Comparison of ENCODE assay signal across 19 mouse cellular contexts in the genomic region with DNA sequence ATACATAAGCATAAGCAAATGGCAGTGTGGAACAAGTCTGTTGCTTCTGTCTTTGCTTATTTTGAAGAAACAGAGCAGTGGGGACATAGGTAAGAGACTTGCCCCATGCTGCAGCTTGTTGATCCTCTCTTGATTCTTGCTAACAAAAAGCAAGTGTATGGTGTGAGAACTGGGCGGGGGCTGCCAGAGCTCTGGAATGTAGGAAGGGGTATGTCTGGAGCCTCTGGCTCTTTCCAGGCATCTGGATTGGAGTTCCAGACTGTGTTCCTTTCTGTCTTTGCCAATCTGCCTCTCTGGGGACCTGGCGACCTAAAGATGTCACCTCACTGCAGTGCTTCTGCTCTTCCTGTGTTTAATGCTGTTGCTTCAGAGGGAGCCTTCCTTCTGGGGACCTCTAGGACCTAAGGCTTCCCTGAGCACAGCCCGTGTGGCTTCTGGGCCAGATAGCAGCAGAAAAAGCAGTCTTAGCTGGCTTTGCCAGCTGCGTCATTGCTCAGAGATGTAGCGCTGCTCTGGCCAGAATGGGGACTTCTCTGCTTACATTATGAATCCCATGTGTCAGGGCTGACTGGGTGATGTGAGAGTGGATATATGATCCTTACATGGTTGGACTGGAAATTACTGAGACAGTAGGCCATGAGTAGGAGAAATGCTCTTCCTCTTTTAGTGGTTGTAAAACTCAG.
DNase-seq lines count a peak whose midpoint lies in the region; ATAC-seq lines count a peak whose summit lies in the region.
"Had no signal": no experiment of that assay in that cellular context is flagged by ENCODE, and none has a peak within 500 bp of the region (broad histone marks: within the 10 kb centered on the region; RNA-seq: fewer than 3 reads in every experiment).

No protein-coding gene starts in this region.

- peak overlapping the region; percentile 25; the same call in 1 of the 2 replicates for H3K4me2 ChIP-seq in lung, embryonic 15.5 days
- no peak overlapping the region for H3K4me2 ChIP-seq in embryonic facial prominence, embryonic 13.5 days
- H3K4me2 ChIP-seq: kidney, embryonic 15.5 days; liver, embryonic 12.5 days; neural tube, embryonic 13.5 days had no signal

- H3K27me3 ChIP-seq in lung, embryonic 15.5 days = no peaks in the 10 kb centered on the region
- no peaks in the 10 kb centered on the region for H3K27me3 ChIP-seq in embryonic facial prominence, embryonic 13.5 days
- H3K27me3 ChIP-seq: kidney, embryonic 15.5 days; liver, embryonic 12.5 days; neural tube, embryonic 13.5 days; Patski had no signal

- no peak overlapping the region for H3K9ac ChIP-seq in lung, embryonic 15.5 days
- H3K9ac ChIP-seq in embryonic facial prominence, embryonic 13.5 days = no peak overlapping the region
- H3K9ac ChIP-seq: kidney, embryonic 15.5 days; liver, embryonic 12.5 days; neural tube, embryonic 13.5 days had no signal

- peaks cover 23% of the 10 kb centered on the region for H3K4me1 ChIP-seq in lung, embryonic 15.5 days
- H3K4me1 ChIP-seq in embryonic facial prominence, embryonic 13.5 days = peaks cover 14% of the 10 kb centered on the region
- H3K4me1 ChIP-seq: kidney, embryonic 15.5 days; liver, embryonic 12.5 days; neural tube, embryonic 13.5 days had no signal

- no peaks in the 10 kb centered on the region for H3K36me3 ChIP-seq in lung, embryonic 15.5 days
- no peaks in the 10 kb centered on the region for H3K36me3 ChIP-seq in embryonic facial prominence, embryonic 13.5 days
- H3K36me3 ChIP-seq: kidney, embryonic 15.5 days; liver, embryonic 12.5 days; neural tube, embryonic 13.5 days had no signal

- H3K27ac ChIP-seq in lung, embryonic 15.5 days = peak overlapping the region; percentile 84
- H3K27ac ChIP-seq in embryonic facial prominence, embryonic 13.5 days = peak overlapping the region; percentile 22; the same call in 1 of the 2 replicates
- H3K27ac ChIP-seq: gastrocnemius, adult 2 months; kidney, embryonic 15.5 days; liver, embryonic 12.5 days; neural tube, embryonic 13.5 days had no signal

- no peaks in the 10 kb centered on the region for H3K9me3 ChIP-seq in lung, embryonic 15.5 days
- no peaks in the 10 kb centered on the region for H3K9me3 ChIP-seq in embryonic facial prominence, embryonic 13.5 days
- H3K9me3 ChIP-seq: kidney, embryonic 15.5 days; liver, embryonic 12.5 days; neural tube, embryonic 13.5 days had no signal

- DNase-seq in embryo, embryonic 10.5 days (ENCODE audit: low spot score) = peak; percentile 13
- DNase-seq in embryo, embryonic 9.5 days (ENCODE audit: extremely low spot score) = no peak
- no peak for DNase-seq in lung, postnatal 36 days
- DNase-seq in lung, postnatal 4 days = peak; percentile 51 to 71
- DNase-seq in kidney, postnatal 36 days = no peak
- DNase-seq: cerebellum, adult 11 months; cerebellum, postnatal 25 days; gastrocnemius, adult 2 months; heart, adult 18-20 months; thymus, postnatal 36 days had no signal

- H3K4me3 ChIP-seq in lung, embryonic 15.5 days = no peak overlapping the region
- no peak overlapping the region for H3K4me3 ChIP-seq in embryonic facial prominence, embryonic 13.5 days
- H3K4me3 ChIP-seq: gastrocnemius, adult 2 months; kidney, embryonic 15.5 days; liver, embryonic 12.5 days; neural tube, embryonic 13.5 days had no signal

- peak; percentile 95 for ATAC-seq in lung, embryonic 15.5 days (ENCODE audit: borderline replicate concordance, extremely low read depth, low FRiP score, low TSS enrichment)
- no peak for ATAC-seq in embryonic facial prominence, embryonic 13.5 days (ENCODE audit: insufficient number of reproducible peaks, insufficient read depth, low FRiP score, low TSS enrichment, low read depth)
- no peak for ATAC-seq in activated CD4-positive, CD25-positive, alpha-beta regulatory T cell, adult 4 months
- ATAC-seq: forebrain, embryonic 16.5 days; inflammation-experienced regulatory T-cells, adult 6 months; liver, embryonic 12.5 days; Patski had no signal

- WGBS in lung, embryonic 15.5 days = 31% methylated on average over 5 of the region's 5 CpGs
- WGBS in embryonic facial prominence, embryonic 13.5 days = 33% methylated on average over 5 of the region's 5 CpGs

Comparison
In these comparisons a context has a peak if more than half of its experiments do, and no peak if none do; other contexts are left out.
1. DNase-seq: peak in embryo, embryonic 10.5 days (single experiment) and lung, postnatal 4 days (2 of 2); none in embryo, embryonic 9.5 days (single experiment), lung, postnatal 36 days (single experiment) and kidney, postnatal 36 days (0 of 2).